Mouse (Mus musculus) stomach, embryonic 16.5 days (tissue): ENCODE measurements around the gene Mboat1. TPM values are rescaled to one million over a fixed set of nuclear protein-coding genes. Genes with fewer than 3 reads are reported as not detected.

ENCODE experiments used
- ATAC-seq: fragments of 200-750 bp; cut with Nextera tagmentation; 2 replicates; pipeline ENCODE4 v1.8.0; 2017; ENCODE audit warnings: moderate number of reproducible peaks, moderate TSS enrichment; ENCODE audit not compliant: insufficient read depth, low FRiP score
- H3K27ac ChIP-seq: fragments of 300-500 bp; sonication (generic); 2 replicates; pipeline ENCODE4 v1.5.1; 2014; ENCODE audit warnings: low read length
- H3K27me3 ChIP-seq: fragments of 300-500 bp; sonication (generic); 2 replicates; pipeline ENCODE4 v1.6.1; 2014; ENCODE audit warnings: low read length, control low read depth, mixed read lengths; ENCODE audit not compliant: control insufficient read depth, insufficient read depth
- H3K36me3 ChIP-seq: fragments of 300-500 bp; sonication (generic); 2 replicates; pipeline ENCODE4 v1.6.1; 2014; ENCODE audit warnings: low read length; ENCODE audit not compliant: control insufficient read depth, insufficient read depth
- H3K4me1 ChIP-seq: fragments of 300-500 bp; sonication (generic); 2 replicates; pipeline ENCODE4 v1.6.1; 2014; ENCODE audit warnings: low read length, control low read depth, mixed read lengths; ENCODE audit not compliant: control insufficient read depth, insufficient read depth
- H3K4me2 ChIP-seq: fragments of 300-500 bp; sonication (generic); 2 replicates; pipeline ENCODE4 v1.6.1; 2014; ENCODE audit warnings: low read depth, low read length, mixed read lengths
- H3K4me3 ChIP-seq: fragments of 300-500 bp; sonication (generic); replicated peaks from 2 replicates; pipeline ENCODE4 v1.5.1; 2014; ENCODE audit warnings: mild to moderate bottlenecking, low read length
- H3K9ac ChIP-seq: fragments of 300-500 bp; sonication (generic); 2 replicates; pipeline ENCODE4 v1.6.1; 2014; ENCODE audit warnings: low read length
- H3K9me3 ChIP-seq: fragments of 300-500 bp; sonication (generic); replicated peaks from 2 replicates; pipeline ENCODE4 v1.6.1; 2016; ENCODE audit warnings: low read length, control low read depth; ENCODE audit not compliant: control insufficient read depth
- WGBS: fragments of 180-500 bp; shearing (Covaris S2); extraction: QIAGEN DNeasy Blood & Tissue Kit; methylation state at CpG from one replicate; pipeline ENCODE4 v1.1.7; 2014; 5-methylcytosine and 5-hydroxymethylcytosine counted together
- polyA plus RNA-seq: library from polyadenylated mRNA; unstranded; fragments of >200 nt; fragmentation: Nextera tagmentation; extraction: Ambion mirVana; gene quantifications from 2 replicates; pipeline ENCODE4 v1.2.1, GENCODE M21; 2015

Mboat1 gene
- polyA plus RNA-seq, 1 experiment from 2014 or later, result 68.9 TPM

GRCm38 (mm10) chr13:30221316-30221715 is 85.0 kb downstream of the Mboat1 start:
- Histone ChIP-seq H3K9me3 (no peaks in the 10 kb centered on the region), H3K4me2 (no peak overlapping the region), H3K27ac (peak overlapping the region; percentile 27), H3K4me3 (no peak overlapping the region), H3K4me1 (no peaks in the 10 kb centered on the region), H3K9ac (no peak overlapping the region), H3K27me3 (no peaks in the 10 kb centered on the region), H3K36me3 (peaks cover 6% of the 10 kb centered on the region; the same call in 1 of the 2 replicates)
- WGBS, result 24% methylated on average over 3 of the region's 3 CpGs
- ATAC-seq, result no peak

GRCm38 (mm10) chr13:30224114-30224513 is 87.8 kb downstream of the Mboat1 start:
- Histone ChIP-seq H3K36me3 (peaks cover 6% of the 10 kb centered on the region; the same call in 1 of the 2 replicates), H3K9me3 (no peaks in the 10 kb centered on the region), H3K27me3 (no peaks in the 10 kb centered on the region), H3K27ac (no peak overlapping the region), H3K4me3 (no peak overlapping the region), H3K9ac (no peak overlapping the region), H3K4me2 (no peak overlapping the region), H3K4me1 (no peaks in the 10 kb centered on the region)
- WGBS, result 94% methylated on average over 10 of the region's 10 CpGs
- no peak for ATAC-seq

GRCm38 (mm10) chr13:30224659-30225058 is 88.4 kb downstream of the Mboat1 start:
- WGBS, result 95% methylated on average over 6 of the region's 6 CpGs
- ATAC-seq, result no peak

GRCm38 (mm10) chr13:30228762-30229161 is 92.5 kb downstream of the Mboat1 start:
- WGBS, result 70% methylated on average over 5 of the region's 5 CpGs
- Histone ChIP-seq H3K27ac (no peak overlapping the region), H3K4me1 (no peaks in the 10 kb centered on the region)

More at GRCm38 (mm10) chr13:30224659-30225058, 88.4 kb downstream of the Mboat1 start:
- Histone ChIP-seq H3K4me2 (no peak overlapping the region), H3K9ac (no peak overlapping the region), H3K4me3 (no peak overlapping the region), H3K4me1 (no peaks in the 10 kb centered on the region), H3K27ac (no peak overlapping the region), H3K27me3 (no peaks in the 10 kb centered on the region), H3K36me3 (peaks cover 6% of the 10 kb centered on the region; the same call in 1 of the 2 replicates), H3K9me3 (no peaks in the 10 kb centered on the region)

GRCm38 (mm10) chr13:30229625-30230139 is 93.4 kb downstream of the Mboat1 start:
- ATAC-seq, result no peak
- 87% methylated on average over 9 of the region's 9 CpGs for WGBS
- Histone ChIP-seq H3K4me2 (no peak overlapping the region), H3K27ac (no peak overlapping the region), H3K9me3 (no peaks in the 10 kb centered on the region), H3K4me1 (no peaks in the 10 kb centered on the region), H3K4me3 (no peak overlapping the region), H3K27me3 (no peaks in the 10 kb centered on the region), H3K9ac (no peak overlapping the region), H3K36me3 (peaks cover under 1% of the 10 kb centered on the region; the same call in 1 of the 2 replicates)

More at GRCm38 (mm10) chr13:30228762-30229161, 92.5 kb downstream of the Mboat1 start:
- ATAC-seq, result no peak
- H3K27me3 ChIP-seq, result no peaks in the 10 kb centered on the region
- peaks cover 6% of the 10 kb centered on the region; the same call in 1 of the 2 replicates for H3K36me3 ChIP-seq
- no peak overlapping the region for H3K9ac ChIP-seq
- no peak overlapping the region for H3K4me2 ChIP-seq
- no peaks in the 10 kb centered on the region for H3K9me3 ChIP-seq
- no peak overlapping the region for H3K4me3 ChIP-seq

- Histone ChIP-seq H3K4me1 (no peaks in the 10 kb centered on the region), H3K4me3 (no peak overlapping the region), H3K27me3 (no peaks in the 10 kb centered on the region), H3K9ac (no peak overlapping the region), H3K36me3 (no peaks in the 10 kb centered on the region; the same call in 1 of the 2 replicates), H3K27ac (no peak overlapping the region), H3K9me3 (no peaks in the 10 kb centered on the region), H3K4me2 (no peak overlapping the region)
- 64% methylated on average over 11 of the region's 11 CpGs for WGBS
- no peak for ATAC-seq
Measured at GRCm38 (mm10) chr13:30235056-30235750, 98.9 kb downstream of the Mboat1 start.

- 68% methylated on average over 6 of the region's 6 CpGs for WGBS
- Histone ChIP-seq H3K9me3 (no peaks in the 10 kb centered on the region), H3K4me3 (no peak overlapping the region)
Measured at GRCm38 (mm10) chr13:30239396-30239795, 103.1 kb downstream of the Mboat1 start.

GRCm38 (mm10) chr13:30245573-30245972 is 109.3 kb downstream of the Mboat1 start:
- Histone ChIP-seq H3K9ac (no peak overlapping the region), H3K4me1 (no peaks in the 10 kb centered on the region), H3K4me2 (no peak overlapping the region), H3K9me3 (no peaks in the 10 kb centered on the region), H3K27me3 (no peaks in the 10 kb centered on the region), H3K27ac (no peak overlapping the region), H3K36me3 (no peaks in the 10 kb centered on the region), H3K4me3 (no peak overlapping the region)
- ATAC-seq, result no peak
- WGBS, result 83% methylated on average over 4 of the region's 4 CpGs

More at GRCm38 (mm10) chr13:30239396-30239795, 103.1 kb downstream of the Mboat1 start:
- no peaks in the 10 kb centered on the region for H3K27me3 ChIP-seq
- H3K4me2 ChIP-seq, result no peak overlapping the region
- H3K36me3 ChIP-seq, result no peaks in the 10 kb centered on the region; the same call in 1 of the 2 replicates
- H3K4me1 ChIP-seq, result no peaks in the 10 kb centered on the region
- H3K27ac ChIP-seq, result no peak overlapping the region
- H3K9ac ChIP-seq, result no peak overlapping the region
- no peak for ATAC-seq

- Histone ChIP-seq H3K9ac (no peak overlapping the region), H3K9me3 (no peaks in the 10 kb centered on the region), H3K4me1 (peaks cover 6% of the 10 kb centered on the region; the same call in 1 of the 2 replicates), H3K4me3 (no peak overlapping the region), H3K27me3 (no peaks in the 10 kb centered on the region), H3K27ac (no peak overlapping the region), H3K36me3 (no peaks in the 10 kb centered on the region), H3K4me2 (no peak overlapping the region)
- no peak for ATAC-seq
- 56% methylated on average over 5 of the region's 5 CpGs for WGBS
Measured at GRCm38 (mm10) chr13:30250341-30250905, 114.1 kb downstream of the Mboat1 start.
